Mouse (Mus musculus) intestine, postnatal 0 days (tissue): ENCODE data around the gene Dock10. TPM values are rescaled to one million over a fixed set of nuclear protein-coding genes. Genes with fewer than 3 reads are reported as not detected.

Experiments used
- ATAC-seq: fragments of 200-750 bp; cut with Nextera tagmentation; 2 replicates; pipeline ENCODE4 v1.8.0; 2017; ENCODE audit warnings: mild to moderate bottlenecking, moderate TSS enrichment, moderate library complexity
- H3K27ac ChIP-seq: fragments of 300-500 bp; sonication (generic); 2 replicates; pipeline ENCODE4 v1.5.1; 2014; ENCODE audit warnings: mild to moderate bottlenecking, low read depth, low read length, moderate library complexity
- H3K27me3 ChIP-seq: fragments of 300-500 bp; sonication (generic); replicated peaks from 2 replicates; pipeline ENCODE4 v1.6.1; 2014; ENCODE audit warnings: low read length, mixed read lengths; ENCODE audit not compliant: control insufficient read depth, insufficient read depth
- H3K36me3 ChIP-seq: fragments of 300-500 bp; sonication (generic); 2 replicates; pipeline ENCODE4 v1.6.1; 2014; ENCODE audit warnings: mild to moderate bottlenecking, moderate library complexity; ENCODE audit not compliant: control insufficient read depth, insufficient read depth
- H3K4me1 ChIP-seq: fragments of 300-500 bp; sonication (generic); replicated peaks from 2 replicates; pipeline ENCODE4 v1.6.1; 2014; ENCODE audit warnings: antibody characterized with exemption, low read length, mixed read lengths; ENCODE audit not compliant: control insufficient read depth, insufficient read depth
- H3K4me2 ChIP-seq: fragments of 300-500 bp; sonication (generic); replicated peaks from 2 replicates; pipeline ENCODE4 v1.6.1; 2014; ENCODE audit warnings: low read depth, mild to moderate bottlenecking, moderate library complexity
- H3K4me3 ChIP-seq: fragments of 300-500 bp; sonication (generic); 2 replicates; pipeline ENCODE4 v1.5.1; 2014; ENCODE audit warnings: low read depth, low read length
- H3K9ac ChIP-seq: fragments of 300-500 bp; sonication (generic); 2 replicates; pipeline ENCODE4 v1.6.1; 2014; ENCODE audit warnings: mild to moderate bottlenecking, low read depth, low read length
- H3K9me3 ChIP-seq: fragments of 300-500 bp; sonication (generic); 2 replicates; pipeline ENCODE4 v1.6.1; 2016; ENCODE audit warnings: mixed run types; ENCODE audit not compliant: control insufficient read depth
- CTCF ChIP-seq: sonication (generic); IDR thresholded peaks from 2 replicates; pipeline ENCODE4 v1.5.1; 2016; ENCODE audit warnings: low read depth, mild to moderate bottlenecking, control low read depth, antibody characterized with exemption, moderate library complexity
- WGBS: fragments of 180-500 bp; shearing (Covaris S2); extraction: QIAGEN DNeasy Blood & Tissue Kit; methylation state at CpG from one replicate; pipeline ENCODE4 v1.1.7; 2014; 5-methylcytosine and 5-hydroxymethylcytosine counted together
- polyA plus RNA-seq: library from polyadenylated mRNA; unstranded; fragments of >200 nt; fragmentation: Nextera tagmentation; extraction: Ambion mirVana; gene quantifications from 2 replicates; pipeline ENCODE4 v1.2.1, GENCODE M21; 2015

Gene Dock10
- polyA plus RNA-seq, 1 experiment from 2014 or later = 2.1 TPM

DNA sequence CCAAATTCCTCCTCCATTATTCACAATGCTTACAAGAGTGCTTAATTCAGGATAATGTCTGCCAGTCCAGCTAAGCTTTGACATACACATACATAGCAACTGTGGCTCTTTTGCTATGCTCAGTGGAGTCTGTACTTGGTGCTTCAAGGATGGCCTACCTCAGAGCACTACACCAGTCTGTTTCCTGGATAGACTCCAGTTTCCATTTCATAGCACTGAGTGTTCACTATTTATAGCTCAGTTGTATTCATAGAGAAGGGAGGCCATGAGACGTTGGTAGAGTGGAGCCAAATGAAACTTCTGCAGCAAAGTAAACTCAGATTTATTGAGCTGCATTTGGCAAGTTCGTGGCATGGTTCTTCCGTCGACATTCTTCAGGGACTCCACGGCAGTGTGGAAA lies 274.9 kb downstream of the Dock10 start:
- no peaks in the 10 kb centered on the region for H3K36me3 ChIP-seq
- H3K4me2 ChIP-seq = no peak overlapping the region
- H3K4me3 ChIP-seq = no peak overlapping the region
- no peak overlapping the region for H3K9ac ChIP-seq
- H3K9me3 ChIP-seq = no peaks in the 10 kb centered on the region
- H3K27ac ChIP-seq = no peak overlapping the region
- TF ChIP-seq CTCF = no peak
- H3K27me3 ChIP-seq = no peaks in the 10 kb centered on the region
- H3K4me1 ChIP-seq = no peaks in the 10 kb centered on the region
- ATAC-seq = no peak
- 73% methylated on average over 5 of the region's 5 CpGs for WGBS

DNA sequence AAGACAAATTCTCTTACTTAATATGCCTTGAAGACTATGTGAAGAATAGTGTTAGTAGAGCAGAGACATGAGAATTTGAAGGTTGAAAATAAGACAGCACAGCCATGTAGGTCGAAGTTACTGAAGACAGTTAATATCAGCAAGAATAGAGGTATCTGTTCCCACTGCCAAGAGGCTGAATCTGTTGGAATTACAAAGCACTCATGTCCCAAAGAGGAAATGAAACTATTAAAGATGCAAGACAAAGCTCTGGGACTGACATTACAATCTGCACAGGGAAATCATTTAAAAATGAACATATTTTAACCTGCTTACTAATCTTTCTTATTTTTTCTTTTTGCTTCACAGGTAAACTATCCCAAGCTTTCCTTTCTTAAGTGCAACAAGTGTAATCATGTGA lies 283.4 kb downstream of the Dock10 start:
- H3K27ac ChIP-seq = no peak overlapping the region
- no peaks in the 10 kb centered on the region for H3K4me1 ChIP-seq
- H3K4me3 ChIP-seq = no peak overlapping the region
- no peaks in the 10 kb centered on the region for H3K27me3 ChIP-seq
- TF ChIP-seq CTCF = no peak
- ATAC-seq = no peak
- H3K9me3 ChIP-seq = no peaks in the 10 kb centered on the region
- H3K4me2 ChIP-seq = no peak overlapping the region
- H3K9ac ChIP-seq = no peak overlapping the region
- WGBS = 63% methylated on average over 1 of the region's 1 CpGs
- H3K36me3 ChIP-seq = no peaks in the 10 kb centered on the region

DNA sequence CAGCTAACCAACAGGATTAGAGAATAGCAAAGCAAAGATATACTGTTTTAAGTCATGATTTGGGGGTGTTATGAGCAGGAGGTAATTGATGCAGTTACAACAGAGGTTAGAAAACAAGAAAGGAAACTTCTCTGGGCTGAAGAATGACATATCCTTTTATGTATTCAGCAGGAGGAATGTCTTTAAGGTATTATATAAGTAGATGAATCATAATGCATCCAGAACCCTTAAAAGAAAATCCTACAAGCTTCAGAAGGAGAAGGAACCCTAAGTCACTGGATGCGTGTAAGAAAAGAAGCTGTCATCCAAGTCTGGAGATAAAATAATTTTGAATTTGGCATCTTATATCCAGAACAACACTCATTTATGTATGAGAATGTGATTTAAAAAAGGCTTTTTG lies 285.9 kb downstream of the Dock10 start:
- H3K27me3 ChIP-seq = no peaks in the 10 kb centered on the region
- H3K4me2 ChIP-seq = no peak overlapping the region
- no peak for ATAC-seq
- WGBS = 93% methylated on average over 1 of the region's 1 CpGs
- no peaks in the 10 kb centered on the region for H3K4me1 ChIP-seq
- no peak overlapping the region for H3K4me3 ChIP-seq
- no peaks in the 10 kb centered on the region for H3K36me3 ChIP-seq
- no peak overlapping the region for H3K9ac ChIP-seq
- no peak overlapping the region for H3K27ac ChIP-seq
- H3K9me3 ChIP-seq = no peaks in the 10 kb centered on the region
- no peak for TF ChIP-seq CTCF

DNA sequence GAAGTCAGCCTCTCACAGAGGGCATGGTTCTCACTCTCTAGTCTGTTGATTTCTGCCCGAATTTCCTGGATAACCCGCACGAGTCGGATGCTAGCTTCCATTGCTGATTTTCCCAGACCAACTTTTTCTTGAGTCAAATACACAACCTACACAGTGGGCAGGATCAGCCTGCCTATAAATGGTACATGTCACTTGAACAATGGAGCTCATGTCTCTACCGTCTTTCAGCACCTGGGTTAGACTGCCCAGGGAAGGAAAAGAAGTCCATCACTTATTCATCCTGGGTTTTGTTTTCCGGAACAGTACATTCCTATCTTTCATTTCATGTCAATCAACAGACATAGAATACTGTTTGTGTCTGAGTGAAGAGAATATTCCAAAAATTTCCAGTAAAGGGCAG lies 297.0 kb downstream of the Dock10 start, which contains the start of gene Gm45261:
Gm45261 (minus strand) TSS at position 101 of the 400 bp plus-strand sequence.
- Histone ChIP-seq H3K36me3 (no peaks in the 10 kb centered on the region), H3K4me2 (no peak within 1 kb of the TSS), H3K27me3 (no peaks in the 10 kb centered on the region), H3K27ac (no peak within 1 kb of the TSS), H3K4me1 (no peaks in the 10 kb centered on the region), H3K4me3 (no peak within 1 kb of the TSS), H3K9ac (no peak within 1 kb of the TSS), H3K9me3 (no peaks in the 10 kb centered on the region)
- WGBS = 87% methylated on average over 6 of the region's 6 CpGs
- no peak for ATAC-seq
- no peak for TF ChIP-seq CTCF

DNA sequence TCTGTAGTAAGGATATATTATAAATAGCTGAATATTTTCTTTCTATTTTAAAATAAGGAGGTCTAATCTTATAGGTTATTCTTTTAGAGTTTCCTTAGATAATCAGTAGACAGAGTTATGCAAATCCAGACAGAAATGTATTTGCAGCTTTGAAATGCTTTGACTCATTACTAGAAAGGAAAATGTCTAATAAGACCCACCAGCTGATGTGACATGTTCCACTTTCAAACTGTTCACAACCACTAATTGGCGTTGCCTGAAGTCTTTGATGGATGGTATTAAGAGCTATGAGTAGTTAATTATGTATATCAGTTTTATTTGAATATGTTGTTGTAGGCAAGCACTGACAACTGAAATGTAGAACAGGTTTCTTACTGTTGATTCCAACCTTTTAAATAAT lies 298.4 kb downstream of the Dock10 start:
- H3K4me1 ChIP-seq = no peaks in the 10 kb centered on the region
- WGBS = 82% methylated on average over 1 of the region's 1 CpGs
- no peak for ATAC-seq

DNA sequence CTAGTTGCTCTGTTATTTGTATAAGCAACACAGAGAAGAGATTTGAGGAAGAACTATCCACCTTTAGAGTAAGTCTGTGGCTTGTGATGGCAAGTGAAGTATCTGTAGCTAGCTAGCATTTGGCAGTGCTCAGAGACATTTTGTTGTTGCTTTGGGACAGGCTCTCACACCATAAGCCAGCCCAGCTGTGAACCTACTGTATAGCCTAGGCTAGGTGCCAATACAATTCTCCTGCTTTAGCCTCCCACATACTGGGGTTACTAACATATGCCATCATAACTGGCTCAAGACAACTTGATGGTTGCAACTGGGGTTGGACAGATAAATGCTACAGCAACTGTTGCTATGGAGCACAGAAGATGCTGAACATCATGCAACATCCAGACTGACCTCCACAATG lies 298.9 kb downstream of the Dock10 start:
- H3K27me3 ChIP-seq = no peaks in the 10 kb centered on the region
- no peak for TF ChIP-seq CTCF
- H3K9ac ChIP-seq = no peak overlapping the region
- no peak overlapping the region for H3K27ac ChIP-seq
- no peaks in the 10 kb centered on the region for H3K4me1 ChIP-seq
- no peak for ATAC-seq
- H3K4me2 ChIP-seq = no peak overlapping the region
- H3K9me3 ChIP-seq = no peaks in the 10 kb centered on the region
- no peak overlapping the region for H3K4me3 ChIP-seq
- H3K36me3 ChIP-seq = no peaks in the 10 kb centered on the region

More for the DNA sequence above, 298.4 kb downstream of the Dock10 start:
- no peak overlapping the region for H3K4me2 ChIP-seq
- H3K27me3 ChIP-seq = no peaks in the 10 kb centered on the region
- no peak overlapping the region for H3K4me3 ChIP-seq
- no peaks in the 10 kb centered on the region for H3K36me3 ChIP-seq
- H3K9me3 ChIP-seq = no peaks in the 10 kb centered on the region
- TF ChIP-seq CTCF = no peak
- no peak overlapping the region for H3K27ac ChIP-seq
- H3K9ac ChIP-seq = no peak overlapping the region

DNA sequence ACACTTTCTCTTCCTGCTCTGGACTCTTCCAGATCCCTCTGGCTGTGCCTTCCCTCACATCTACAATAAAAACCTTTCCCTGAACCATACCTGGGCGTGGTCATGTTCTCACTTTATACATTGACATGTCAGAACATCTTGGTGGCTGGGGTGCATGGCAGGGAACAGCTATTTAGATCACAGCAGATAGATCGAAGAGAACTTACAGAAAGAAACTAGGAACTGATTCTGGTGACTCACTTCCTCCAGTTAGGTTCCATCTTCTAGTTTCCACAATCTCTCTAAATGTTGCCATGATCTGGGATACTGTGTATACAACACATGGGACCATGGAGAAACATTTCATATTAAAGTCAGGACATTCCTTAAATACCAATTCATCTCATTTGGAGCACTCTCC lies 304.4 kb downstream of the Dock10 start:
- Histone ChIP-seq H3K4me1 (no peaks in the 10 kb centered on the region), H3K36me3 (no peaks in the 10 kb centered on the region), H3K4me3 (no peak overlapping the region), H3K9me3 (no peaks in the 10 kb centered on the region), H3K27me3 (no peaks in the 10 kb centered on the region), H3K4me2 (no peak overlapping the region), H3K9ac (no peak overlapping the region), H3K27ac (no peak overlapping the region)
- 78% methylated on average over 2 of the region's 2 CpGs for WGBS
- no peak for ATAC-seq
- no peak for TF ChIP-seq CTCF
